Mouse (Mus musculus): ENCODE data around the gene Agpat2. TPM values are rescaled to one million over a fixed set of nuclear protein-coding genes. Genes with fewer than 3 reads are reported as not detected.

The Agpat2 gene
- polyA plus RNA-seq, 1 experiment from 2014 or later, result 4.0 TPM

DNA sequence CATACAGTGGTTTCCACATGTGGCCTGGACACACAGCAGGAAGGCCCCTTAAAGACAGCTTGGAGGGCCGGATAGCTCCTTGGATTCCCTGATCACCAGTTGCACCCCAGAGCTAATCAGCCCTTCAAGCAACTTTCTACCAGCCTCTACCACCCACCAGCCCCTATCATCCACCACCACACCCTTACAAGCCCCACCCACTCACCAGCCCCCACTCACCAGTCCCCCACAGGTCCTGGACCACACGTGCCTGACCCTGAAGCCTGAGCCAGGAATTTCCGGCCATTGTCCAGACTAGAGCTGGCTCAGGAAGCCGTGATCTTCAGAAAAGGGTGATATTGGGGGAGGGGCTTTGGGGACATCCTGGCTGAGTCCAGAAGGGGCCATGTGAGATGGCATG is 28.4 kb downstream of the Agpat2 start:
- WGBS, result 58% methylated on average over 4 of the region's 4 CpGs

DNA sequence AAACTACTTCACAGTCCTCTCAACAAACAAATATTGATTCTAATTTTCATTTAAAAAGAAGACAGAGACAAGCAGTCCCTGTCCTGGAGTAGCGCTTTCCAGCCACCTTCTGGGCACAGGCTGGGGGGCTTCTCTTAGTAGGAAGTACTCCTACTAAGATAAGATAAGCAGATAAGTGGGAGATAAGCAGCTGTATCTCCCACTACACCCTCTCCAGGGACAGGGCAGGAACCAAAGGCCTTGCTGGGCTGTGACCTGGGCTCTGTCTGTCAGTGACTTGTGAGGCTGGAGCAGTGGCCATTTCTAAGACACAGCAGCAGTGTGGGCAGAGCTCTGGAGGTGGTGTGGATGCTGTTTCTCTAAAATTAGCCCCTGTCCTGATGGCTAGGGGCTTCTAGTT is 28.8 kb downstream of the Agpat2 start:
- no peak overlapping the region for H3K27ac ChIP-seq (ENCODE audit: low read length)
- no peak overlapping the region for H3K4me3 ChIP-seq (ENCODE audit: low read depth, low read length)
- H3K9ac ChIP-seq (ENCODE audit: low read depth, low read length), result no peak overlapping the region
- WGBS, result 92% methylated on average over 1 of the region's 1 CpGs
- H3K4me1 ChIP-seq (ENCODE audit: control insufficient read depth, insufficient read depth, low read length), result no peaks in the 10 kb centered on the region
- H3K9me3 ChIP-seq (replicated peaks; ENCODE audit: control insufficient read depth, low read length, poor library complexity, severe bottlenecking), result no peaks in the 10 kb centered on the region
- no peak overlapping the region for H3K4me2 ChIP-seq (ENCODE audit: low read length)
- no peaks in the 10 kb centered on the region for H3K27me3 ChIP-seq (ENCODE audit: control insufficient read depth, insufficient read depth, low read depth, low read length)
- H3K36me3 ChIP-seq (ENCODE audit: control insufficient read depth, insufficient read depth, low read length), result no peaks in the 10 kb centered on the region
- no peak for ATAC-seq

More for the DNA sequence above, 28.4 kb downstream of the Agpat2 start:
- ATAC-seq, result no peak
- no peaks in the 10 kb centered on the region for H3K27me3 ChIP-seq (ENCODE audit: control insufficient read depth, insufficient read depth, low read depth, low read length)
- no peak overlapping the region for H3K4me3 ChIP-seq (ENCODE audit: low read depth, low read length)
- H3K9ac ChIP-seq (ENCODE audit: low read depth, low read length), result no peak overlapping the region
- H3K27ac ChIP-seq (ENCODE audit: low read length), result no peak overlapping the region
- H3K4me1 ChIP-seq (ENCODE audit: control insufficient read depth, insufficient read depth, low read length), result no peaks in the 10 kb centered on the region
- no peaks in the 10 kb centered on the region for H3K36me3 ChIP-seq (ENCODE audit: control insufficient read depth, insufficient read depth, low read length)
- H3K4me2 ChIP-seq (ENCODE audit: low read length), result no peak overlapping the region
- H3K9me3 ChIP-seq (replicated peaks; ENCODE audit: control insufficient read depth, low read length, poor library complexity, severe bottlenecking), result no peaks in the 10 kb centered on the region

DNA sequence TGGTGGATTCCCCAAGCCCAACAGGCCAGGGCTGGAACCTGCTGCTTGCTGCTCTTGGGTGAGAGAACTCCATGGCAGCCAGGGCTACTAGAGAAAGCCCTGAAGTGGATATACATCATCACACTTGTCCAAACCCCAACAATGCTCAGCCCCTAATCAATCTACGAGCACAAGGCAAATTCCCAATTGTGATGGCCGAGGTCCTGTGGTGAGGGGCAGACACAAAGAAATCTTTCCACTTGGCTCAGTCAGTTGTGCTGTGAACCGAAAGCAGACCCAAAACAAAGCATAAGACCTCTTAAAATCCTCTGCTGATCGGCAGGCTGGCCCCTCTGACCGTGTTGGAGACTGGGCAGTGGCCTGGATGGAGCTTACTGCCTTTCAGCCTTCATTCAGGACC is 29.4 kb downstream of the Agpat2 start:
- no peak for ATAC-seq
- Histone ChIP-seq H3K4me1 (ENCODE audit: control insufficient read depth, insufficient read depth, low read length) (no peaks in the 10 kb centered on the region), H3K9me3 (replicated peaks; ENCODE audit: control insufficient read depth, low read length, poor library complexity, severe bottlenecking) (no peaks in the 10 kb centered on the region), H3K9ac (ENCODE audit: low read depth, low read length) (no peak overlapping the region), H3K27me3 (ENCODE audit: control insufficient read depth, insufficient read depth, low read depth, low read length) (no peaks in the 10 kb centered on the region), H3K27ac (ENCODE audit: low read length) (no peak overlapping the region), H3K36me3 (ENCODE audit: control insufficient read depth, insufficient read depth, low read length) (no peaks in the 10 kb centered on the region), H3K4me2 (ENCODE audit: low read length) (no peak overlapping the region), H3K4me3 (ENCODE audit: low read depth, low read length) (no peak overlapping the region)
- WGBS, result 19% methylated on average over 5 of the region's 5 CpGs

DNA sequence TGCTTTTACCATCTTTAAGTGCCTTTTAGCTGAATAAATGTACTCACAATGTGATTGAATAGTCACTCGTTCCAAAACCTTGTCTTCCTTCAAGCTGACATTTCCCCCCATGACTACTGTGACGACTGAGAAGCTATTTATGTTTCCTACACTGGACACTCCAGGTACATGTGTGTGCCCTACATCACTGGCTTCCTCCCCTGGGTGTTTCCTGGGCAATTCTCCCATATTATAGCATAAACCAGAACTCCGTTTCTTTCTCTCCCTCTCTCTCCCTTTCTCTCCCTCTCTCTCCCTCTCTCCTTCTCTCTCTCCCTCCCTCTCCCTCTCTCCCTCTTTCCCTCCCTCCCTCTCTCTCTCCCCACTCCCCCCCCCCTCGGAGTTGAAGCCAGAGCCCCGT is 30.4 kb downstream of the Agpat2 start:
- no peak overlapping the region for H3K9ac ChIP-seq (ENCODE audit: low read depth, low read length)
- no peaks in the 10 kb centered on the region for H3K36me3 ChIP-seq (ENCODE audit: control insufficient read depth, insufficient read depth, low read length)
- H3K27me3 ChIP-seq (ENCODE audit: control insufficient read depth, insufficient read depth, low read depth, low read length), result no peaks in the 10 kb centered on the region
- no peak overlapping the region for H3K27ac ChIP-seq (ENCODE audit: low read length)
- WGBS, result 22% methylated on average over 5 of the region's 5 CpGs
- no peak overlapping the region for H3K4me3 ChIP-seq (ENCODE audit: low read depth, low read length)
- H3K4me1 ChIP-seq (ENCODE audit: control insufficient read depth, insufficient read depth, low read length), result no peaks in the 10 kb centered on the region
- no peak for ATAC-seq
- H3K4me2 ChIP-seq (ENCODE audit: low read length), result no peak overlapping the region
- no peaks in the 10 kb centered on the region for H3K9me3 ChIP-seq (replicated peaks; ENCODE audit: control insufficient read depth, low read length, poor library complexity, severe bottlenecking)

DNA sequence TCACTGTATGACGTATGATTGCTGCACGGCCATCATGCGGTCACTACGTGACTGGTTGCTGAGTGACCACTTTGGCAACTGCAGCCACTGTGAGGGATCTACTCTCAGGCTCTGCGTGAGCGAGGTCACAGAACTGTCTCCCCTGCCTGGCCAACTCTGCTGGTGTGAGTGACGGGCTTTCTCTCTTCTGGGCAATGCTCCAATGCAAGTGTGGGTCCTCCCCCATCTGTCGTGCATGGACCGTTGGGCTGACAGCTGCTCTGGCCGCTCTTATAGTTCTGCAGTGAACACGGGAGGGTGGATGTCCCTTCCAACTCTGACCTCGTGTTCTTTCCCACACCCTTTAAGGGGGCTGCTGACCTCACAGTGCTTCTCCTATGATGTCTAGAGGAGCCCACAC is 30.8 kb downstream of the Agpat2 start:
- H3K4me2 ChIP-seq (ENCODE audit: low read length), result no peak overlapping the region
- no peaks in the 10 kb centered on the region for H3K36me3 ChIP-seq (ENCODE audit: control insufficient read depth, insufficient read depth, low read length)
- H3K9me3 ChIP-seq (replicated peaks; ENCODE audit: control insufficient read depth, low read length, poor library complexity, severe bottlenecking), result no peaks in the 10 kb centered on the region
- 58% methylated on average over 12 of the region's 12 CpGs for WGBS
- no peaks in the 10 kb centered on the region for H3K27me3 ChIP-seq (ENCODE audit: control insufficient read depth, insufficient read depth, low read depth, low read length)
- no peak for ATAC-seq
- H3K4me3 ChIP-seq (ENCODE audit: low read depth, low read length), result no peak overlapping the region
- H3K27ac ChIP-seq (ENCODE audit: low read length), result no peak overlapping the region
- H3K9ac ChIP-seq (ENCODE audit: low read depth, low read length), result no peak overlapping the region
- H3K4me1 ChIP-seq (ENCODE audit: control insufficient read depth, insufficient read depth, low read length), result no peaks in the 10 kb centered on the region

DNA sequence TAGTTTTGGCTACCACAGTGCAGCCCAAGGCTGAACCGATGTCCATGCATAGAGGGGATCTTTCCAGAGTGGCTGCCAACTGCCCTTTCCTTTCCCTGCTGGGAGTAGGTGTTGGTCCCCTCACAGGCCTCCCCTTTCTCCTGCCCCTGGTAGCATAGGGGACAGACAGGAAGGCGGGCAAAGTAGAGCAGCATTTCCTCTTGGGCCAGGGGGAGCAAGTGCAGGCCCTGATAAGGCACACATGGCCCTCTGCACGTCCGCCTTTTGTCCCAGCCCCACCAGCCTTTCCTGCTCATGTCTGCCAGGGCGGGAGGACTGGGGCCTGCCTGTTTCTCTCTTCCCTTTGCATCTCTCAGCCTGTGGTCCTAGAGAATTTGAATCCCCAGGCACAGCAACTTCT is 32.4 kb downstream of the Agpat2 start:
- 76% methylated on average over 5 of the region's 5 CpGs for WGBS
- no peak overlapping the region for H3K4me2 ChIP-seq (ENCODE audit: low read length)
- H3K4me3 ChIP-seq (ENCODE audit: low read depth, low read length), result no peak overlapping the region
- no peak for ATAC-seq
- H3K36me3 ChIP-seq (ENCODE audit: control insufficient read depth, insufficient read depth, low read length), result no peaks in the 10 kb centered on the region
- no peaks in the 10 kb centered on the region for H3K27me3 ChIP-seq (ENCODE audit: control insufficient read depth, insufficient read depth, low read depth, low read length)
- H3K9ac ChIP-seq (ENCODE audit: low read depth, low read length), result no peak overlapping the region
- no peaks in the 10 kb centered on the region for H3K9me3 ChIP-seq (replicated peaks; ENCODE audit: control insufficient read depth, low read length, poor library complexity, severe bottlenecking)
- no peak overlapping the region for H3K27ac ChIP-seq (ENCODE audit: low read length)
- H3K4me1 ChIP-seq (ENCODE audit: control insufficient read depth, insufficient read depth, low read length), result no peaks in the 10 kb centered on the region

DNA sequence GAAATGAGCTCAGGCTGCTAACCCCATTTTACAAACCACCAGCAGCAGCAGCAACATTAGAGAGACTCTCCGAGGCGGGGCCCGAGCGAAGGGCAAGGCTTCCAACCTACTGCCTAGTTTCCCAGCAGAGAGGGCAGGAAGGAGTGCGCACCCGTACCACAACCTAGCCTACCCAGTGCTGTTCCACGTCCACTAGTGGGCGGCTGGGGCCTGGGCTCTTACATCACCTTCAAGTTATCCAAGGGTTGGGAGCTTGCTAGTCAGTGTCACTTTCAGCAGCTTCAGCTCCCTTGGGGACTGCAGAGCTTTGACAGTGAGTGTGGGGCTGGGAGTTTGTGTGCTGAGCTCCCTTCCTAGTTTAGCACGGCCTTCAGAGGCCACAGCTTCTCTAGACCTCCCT is 32.8 kb downstream of the Agpat2 start:
- Histone ChIP-seq H3K36me3 (ENCODE audit: control insufficient read depth, insufficient read depth, low read length) (no peaks in the 10 kb centered on the region), H3K9me3 (replicated peaks; ENCODE audit: control insufficient read depth, low read length, poor library complexity, severe bottlenecking) (no peaks in the 10 kb centered on the region), H3K27me3 (ENCODE audit: control insufficient read depth, insufficient read depth, low read depth, low read length) (no peaks in the 10 kb centered on the region), H3K9ac (ENCODE audit: low read depth, low read length) (no peak overlapping the region), H3K4me3 (ENCODE audit: low read depth, low read length) (no peak overlapping the region), H3K4me2 (ENCODE audit: low read length) (no peak overlapping the region), H3K27ac (ENCODE audit: low read length) (no peak overlapping the region), H3K4me1 (ENCODE audit: control insufficient read depth, insufficient read depth, low read length) (no peaks in the 10 kb centered on the region)
- WGBS, result 83% methylated on average over 9 of the region's 9 CpGs
- no peak for ATAC-seq

DNA sequence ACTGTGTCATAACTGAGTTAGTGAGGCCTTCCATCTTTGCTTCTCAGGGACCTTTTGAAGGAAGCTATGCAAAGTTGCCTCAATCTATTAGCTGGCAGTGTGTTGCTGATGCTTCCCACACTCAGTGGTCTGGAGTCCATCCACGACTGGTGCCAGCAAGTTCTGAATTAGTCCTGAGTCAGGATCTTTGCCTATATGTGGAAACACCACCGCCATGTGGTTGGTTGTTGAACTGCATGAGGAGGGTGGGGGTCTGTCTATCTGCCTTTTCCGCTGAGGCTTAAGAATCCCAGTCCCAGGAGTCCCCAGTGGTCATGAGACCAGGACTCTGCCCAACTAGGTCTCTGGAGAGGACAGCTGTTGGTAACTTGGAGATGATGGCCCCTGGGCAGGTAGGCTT is 34.2 kb downstream of the Agpat2 start:
- 2% methylated on average over 3 of the region's 3 CpGs for WGBS
- no peak for ATAC-seq

DNA sequence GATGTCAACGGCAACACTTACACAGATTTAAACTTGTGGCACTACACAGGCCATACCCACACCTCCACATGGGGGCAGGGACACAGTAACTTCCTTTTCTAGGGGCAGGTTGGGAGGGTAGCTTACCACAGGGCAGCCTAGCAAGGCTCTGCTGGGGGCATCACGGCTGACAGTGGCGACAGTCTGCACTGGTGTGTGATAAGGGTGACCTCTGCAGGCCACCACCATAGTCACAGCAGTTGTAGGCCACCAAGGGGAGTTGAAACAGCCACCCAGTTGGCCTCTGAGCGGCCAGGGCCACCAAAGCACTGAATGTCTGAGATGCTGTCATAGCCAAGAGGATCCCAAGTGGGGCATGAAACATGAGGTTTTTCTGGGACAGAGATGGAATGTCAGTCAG is 38.0 kb downstream of the Agpat2 start:
- no peaks in the 10 kb centered on the region for H3K4me1 ChIP-seq (ENCODE audit: control insufficient read depth, insufficient read depth, low read length)
- H3K4me3 ChIP-seq (ENCODE audit: low read depth, low read length), result no peak overlapping the region
- H3K36me3 ChIP-seq (ENCODE audit: control insufficient read depth, insufficient read depth, low read length), result no peaks in the 10 kb centered on the region
- no peaks in the 10 kb centered on the region for H3K27me3 ChIP-seq (ENCODE audit: control insufficient read depth, insufficient read depth, low read depth, low read length)
- H3K9ac ChIP-seq (ENCODE audit: low read depth, low read length), result no peak overlapping the region
- 0 out of 2 replicates have a peak, but pooled peaks have one; percentile 56 for ATAC-seq
- H3K4me2 ChIP-seq (ENCODE audit: low read length), result no peak overlapping the region
- no peak overlapping the region for H3K27ac ChIP-seq (ENCODE audit: low read length)
- WGBS, result 19% methylated on average over 4 of the region's 4 CpGs
- no peaks in the 10 kb centered on the region for H3K9me3 ChIP-seq (replicated peaks; ENCODE audit: control insufficient read depth, low read length, poor library complexity, severe bottlenecking)

More for the DNA sequence above, 34.2 kb downstream of the Agpat2 start:
- Histone ChIP-seq H3K9ac (ENCODE audit: low read depth, low read length) (no peak overlapping the region), H3K36me3 (ENCODE audit: control insufficient read depth, insufficient read depth, low read length) (no peaks in the 10 kb centered on the region), H3K27ac (ENCODE audit: low read length) (no peak overlapping the region), H3K27me3 (ENCODE audit: control insufficient read depth, insufficient read depth, low read depth, low read length) (no peaks in the 10 kb centered on the region), H3K4me1 (ENCODE audit: control insufficient read depth, insufficient read depth, low read length) (no peaks in the 10 kb centered on the region), H3K9me3 (replicated peaks; ENCODE audit: control insufficient read depth, low read length, poor library complexity, severe bottlenecking) (no peaks in the 10 kb centered on the region), H3K4me3 (ENCODE audit: low read depth, low read length) (no peak overlapping the region), H3K4me2 (ENCODE audit: low read length) (no peak overlapping the region)
